17 mouse cellular contexts compared by ENCODE assay signal in genomic region chr6:94582055-94582454, GRCm38 (mm10).
"Had no signal": no experiment of that assay in that cellular context is flagged by ENCODE, and none has a peak within 500 bp of the region (broad histone marks: within the 10 kb centered on the region; RNA-seq: fewer than 3 reads in every experiment).

No protein-coding gene starts in this region.

- DNase-seq: lung, adult 18-20 months; lung, embryonic 14.5 days; lung, postnatal 10 days; lung, postnatal 4 days; retina, postnatal 1 day; right cerebral cortex, adult 18-20 months; right cerebral cortex, postnatal 25 days; right cerebral cortex, postnatal 4 days; spleen, adult 18-20 months; thymus, adult 2 months; thymus, postnatal 25 days; thymus, postnatal 4 days had no signal

- H3K27ac ChIP-seq: liver, embryonic 14.5 days; midbrain, embryonic 12.5 days; midbrain, embryonic 15.5 days; neural tube, embryonic 13.5 days had no signal

- H3K4me1 ChIP-seq: midbrain, embryonic 15.5 days had no signal

- H3K4me3 ChIP-seq: megakaryocyte, embryonic 14.5 days; midbrain, embryonic 12.5 days; midbrain, embryonic 15.5 days; neural tube, embryonic 13.5 days had no signal

- ATAC-seq: midbrain, embryonic 15.5 days had no signal

- H3K9me3 ChIP-seq: megakaryocyte, embryonic 14.5 days; midbrain, embryonic 12.5 days; midbrain, embryonic 15.5 days; neural tube, embryonic 13.5 days had no signal

- H3K4me2 ChIP-seq: lung, embryonic 14.5 days; midbrain, embryonic 12.5 days; midbrain, embryonic 15.5 days; neural tube, embryonic 13.5 days had no signal

- H3K9ac ChIP-seq: liver, embryonic 14.5 days; lung, embryonic 14.5 days; midbrain, embryonic 12.5 days; midbrain, embryonic 15.5 days; neural tube, embryonic 13.5 days had no signal

- H3K36me3 ChIP-seq: midbrain, embryonic 12.5 days; midbrain, embryonic 15.5 days; neural tube, embryonic 13.5 days had no signal

- H3K27me3 ChIP-seq: megakaryocyte, embryonic 14.5 days; midbrain, embryonic 12.5 days; midbrain, embryonic 15.5 days; neural tube, embryonic 13.5 days had no signal
